Mouse (Mus musculus) heart, embryonic 10.5 days (tissue): Measurements from ENCODE around the gene Vmn1r126. TPM values are rescaled to one million over a fixed set of nuclear protein-coding genes. Genes with fewer than 3 reads are reported as not detected.
"Not testable (repeated sequence)": the region's sequence is repeated elsewhere in the genome, so short reads cannot be mapped to it uniquely, and the experiment has no call there.

Experiments used
- DNase-seq: peaks from one replicate; pipeline ENCODE4 v3.0.0-alpha.2; 2017; ENCODE audit warnings: low spot score
- H3K27ac ChIP-seq: fragments of 300-500 bp; sonication (generic); 2 replicates; pipeline ENCODE4 v1.5.1; 2016; ENCODE audit warnings: mild to moderate bottlenecking
- H3K27me3 ChIP-seq: fragments of 300-500 bp; sonication (generic); 2 replicates; pipeline ENCODE4 v1.6.1; 2016; ENCODE audit warnings: mild to moderate bottlenecking; ENCODE audit not compliant: poor library complexity, insufficient read depth, severe bottlenecking
- H3K36me3 ChIP-seq: fragments of 300-500 bp; sonication (generic); 2 replicates; pipeline ENCODE4 v1.6.1; 2016; ENCODE audit warnings: mild to moderate bottlenecking, moderate library complexity
- H3K4me1 ChIP-seq: fragments of 300-500 bp; sonication (generic); 2 replicates; pipeline ENCODE4 v1.6.1; 2016; ENCODE audit warnings: mild to moderate bottlenecking
- H3K4me3 ChIP-seq: fragments of 300-500 bp; sonication (generic); 2 replicates; pipeline ENCODE4 v1.5.1; 2016; ENCODE audit warnings: mild to moderate bottlenecking, moderate library complexity
- H3K9me3 ChIP-seq: fragments of 300-500 bp; sonication (generic); 2 replicates; pipeline ENCODE4 v1.6.1; 2016; ENCODE audit warnings: mild to moderate bottlenecking, moderate library complexity
- WGBS: fragments of 180-500 bp; shearing (Covaris S2); methylation state at CpG from one replicate; pipeline ENCODE4 v1.1.7; 2016; 5-methylcytosine and 5-hydroxymethylcytosine counted together
- polyA plus RNA-seq: library from polyadenylated mRNA; unstranded; fragments of >200 nt; fragmentation: Nextera tagmentation; extraction: Ambion mirVana; gene quantifications from 2 replicates; pipeline ENCODE4 v1.2.1, GENCODE M21; 2016

The Vmn1r126 gene
- polyA plus RNA-seq = not detected in 2 replicates

GRCm38 (mm10) chr7:21301367-21301766 lies at the start of gene Vmn1r126:
Vmn1r126 (minus strand) TSS chr7:21301467.
- H3K27me3 ChIP-seq, DNase-seq, H3K9me3 ChIP-seq, H3K4me1 ChIP-seq, H3K27ac ChIP-seq, H3K4me3 ChIP-seq, H3K36me3 ChIP-seq: not testable (repeated sequence)
- no CpG with 5 or more reads among the region's 5 CpGs for WGBS

DNA sequence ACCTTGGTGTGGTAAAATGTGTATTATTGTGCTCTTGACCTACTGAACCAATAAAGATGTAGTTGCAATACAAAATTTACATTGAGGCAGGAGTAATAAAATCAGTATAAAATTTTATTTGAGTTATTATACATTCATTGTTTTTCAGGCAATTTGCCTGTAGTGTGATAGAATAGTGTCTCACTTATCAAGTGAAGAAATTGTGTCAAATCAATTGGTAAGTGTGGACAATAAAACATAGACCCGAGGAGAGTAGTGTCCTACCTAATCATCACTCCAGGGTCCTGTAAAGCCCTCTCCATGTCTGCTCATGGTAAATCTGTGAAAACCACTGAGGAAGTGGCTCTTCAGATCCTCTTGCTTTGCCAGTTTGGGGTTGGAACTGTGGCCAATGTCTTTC lies 47.8 kb upstream of the Vmn1r126 start, which contains the start of gene Vmn1r128:
Gene Vmn1r128 (plus strand): TSS at position 301 of the 400 bp plus-strand sequence.
- WGBS = 55% methylated on average over 1 of the region's 1 CpGs
- not testable (repeated sequence) for DNase-seq, H3K36me3 ChIP-seq

DNA sequence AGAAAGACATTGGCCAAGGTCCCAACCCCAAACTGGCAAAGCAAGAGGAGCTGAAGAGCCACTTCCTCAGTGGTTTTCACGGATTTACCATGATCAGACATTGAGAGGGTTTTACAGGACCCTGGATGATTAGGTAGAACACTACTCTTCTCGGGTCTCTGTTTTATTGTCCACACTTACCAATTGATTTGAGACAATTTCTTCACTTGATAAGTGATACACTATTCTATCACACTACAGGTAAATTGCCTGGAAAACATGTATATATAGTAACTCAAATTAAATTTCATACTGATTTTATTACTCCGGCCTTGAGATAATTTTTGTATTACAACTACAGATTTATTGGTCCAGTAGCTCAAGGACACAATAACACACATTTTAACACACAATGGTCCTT lies 18.5 kb upstream of the Vmn1r126 start, which contains the start of gene Vmn1r127:
Gene Vmn1r127 (minus strand): TSS at position 101 of the 400 bp plus-strand sequence.
- DNase-seq, H3K36me3 ChIP-seq: not testable (repeated sequence)
- WGBS = no CpG with 5 or more reads among the region's 3 CpGs

More for the DNA sequence above, 47.8 kb upstream of the Vmn1r126 start, which contains the start of gene Vmn1r128:
- not testable (repeated sequence) for H3K4me3 ChIP-seq, H3K27ac ChIP-seq, H3K4me1 ChIP-seq, H3K27me3 ChIP-seq, H3K9me3 ChIP-seq

GRCm38 (mm10) chr7:21271879-21272278 lies 29.4 kb downstream of the Vmn1r126 start, which contains the start of gene Vmn1r125:
Vmn1r125 (plus strand) TSS chr7:21272179.
- H3K4me1 ChIP-seq, H3K27ac ChIP-seq, H3K36me3 ChIP-seq, DNase-seq, H3K27me3 ChIP-seq, H3K4me3 ChIP-seq, H3K9me3 ChIP-seq: not testable (repeated sequence)
- 61% methylated on average over 3 of the region's 3 CpGs for WGBS

More for the DNA sequence above, 18.5 kb upstream of the Vmn1r126 start, which contains the start of gene Vmn1r127:
- not testable (repeated sequence) for H3K27ac ChIP-seq, H3K9me3 ChIP-seq, H3K4me1 ChIP-seq, H3K4me3 ChIP-seq, H3K27me3 ChIP-seq

DNA sequence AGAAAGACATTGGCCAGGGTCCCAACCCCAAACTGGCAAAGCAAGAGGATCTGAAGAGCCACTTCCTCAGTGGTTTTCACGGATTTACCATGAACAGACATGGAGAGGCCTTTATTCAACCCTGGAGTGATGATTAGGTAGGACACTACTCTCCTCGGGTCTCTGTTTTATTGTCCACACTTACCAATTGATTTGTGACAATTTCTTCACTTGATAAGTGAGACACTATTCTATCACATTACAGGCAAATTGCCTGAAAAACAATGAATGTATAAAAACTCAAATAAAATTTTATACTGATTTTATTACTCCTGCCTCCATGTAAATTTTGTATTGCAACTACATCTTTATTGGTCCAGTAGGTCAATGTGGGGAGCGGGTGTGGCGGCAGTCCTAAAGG lies 40.8 kb downstream of the Vmn1r126 start, which contains the start of gene Vmn1r124:
Gene Vmn1r124 (minus strand): TSS at position 101 of the 400 bp plus-strand sequence.
- not testable (repeated sequence) for H3K9me3 ChIP-seq, H3K36me3 ChIP-seq, H3K4me3 ChIP-seq, H3K4me1 ChIP-seq, H3K27me3 ChIP-seq, DNase-seq, H3K27ac ChIP-seq
- WGBS = 68% methylated on average over 4 of the region's 4 CpGs

Other genes starting within 250 kb of the Vmn1r126 start
- not detected in 2 replicates for gene Vmn1r120, start 247.7 kb downstream of the Vmn1r126 start, polyA plus RNA-seq
- not detected in 2 replicates for gene Vmn1r121, start 203.0 kb downstream of the Vmn1r126 start, polyA plus RNA-seq
- gene Vmn1r122, start 167.3 kb downstream of the Vmn1r126 start, polyA plus RNA-seq = not detected in 2 replicates
- not detected in 2 replicates for gene Vmn1r123, start 139.3 kb downstream of the Vmn1r126 start, polyA plus RNA-seq
- not detected in 2 replicates for gene Gm5157, start 111.0 kb downstream of the Vmn1r126 start, polyA plus RNA-seq
- not detected in 2 replicates for gene Vmn1r124, start 40.9 kb downstream of the Vmn1r126 start, polyA plus RNA-seq
- not detected in 2 replicates for gene Vmn1r125, start 29.3 kb downstream of the Vmn1r126 start, polyA plus RNA-seq
- not detected in 2 replicates for gene Vmn1r127, start 18.4 kb upstream of the Vmn1r126 start, polyA plus RNA-seq
- not detected in 2 replicates for gene Vmn1r128, start 47.9 kb upstream of the Vmn1r126 start, polyA plus RNA-seq
- not detected in 2 replicates for gene Vmn1r129, start 59.8 kb upstream of the Vmn1r126 start, polyA plus RNA-seq
- gene Gm6882, start 131.3 kb upstream of the Vmn1r126 start, polyA plus RNA-seq = not detected in 2 replicates
- gene Vmn1r130, start 210.3 kb upstream of the Vmn1r126 start, polyA plus RNA-seq = not detected in 2 replicates
- gene Vmn1r131, start 244.6 kb upstream of the Vmn1r126 start, polyA plus RNA-seq = not detected in 2 replicates